Mouse (Mus musculus) left cerebral cortex, adult 9 months (tissue): Measurements from ENCODE around the gene Mpo.

Experiments used
- DNase-seq, 2 experiments: peaks; one replicate each; pipeline ENCODE4 v3.0.0; 2022; ENCODE audit warnings: low spot score in 2 of 2

The Mpo gene

GRCm38 (mm10) chr11:87802621-87803020, 9.2 kb downstream of the Mpo start:
- DNase-seq = peak in 1 of 2 experiments; percentile 46

GRCm38 (mm10) chr11:87805448-87805847, 12.1 kb downstream of the Mpo start:
- DNase-seq = no peak

GRCm38 (mm10) chr11:87807433-87807832, 14.1 kb downstream of the Mpo start:
- no peak for DNase-seq

- DNase-seq = no peak
These were observed 14.9 kb downstream of the Mpo start for GRCm38 (mm10) chr11:87808236-87808635.

GRCm38 (mm10) chr11:87811396-87811795, 18.0 kb downstream of the Mpo start:
- no peak for DNase-seq

GRCm38 (mm10) chr11:87814831-87815230, 21.4 kb downstream of the Mpo start:
- DNase-seq = no peak

GRCm38 (mm10) chr11:87816707-87817442, 23.5 kb downstream of the Mpo start:
- peak in 1 of 2 experiments; percentile 39 for DNase-seq

GRCm38 (mm10) chr11:87817443-87817773, 24.0 kb downstream of the Mpo start:
- no peak for DNase-seq

GRCm38 (mm10) chr11:87821502-87821901, 28.1 kb downstream of the Mpo start:
- peak in 1 of 2 experiments; percentile 31 for DNase-seq

- no peak for DNase-seq
These were observed 35.0 kb downstream of the Mpo start, which contains the start of gene Lpo for GRCm38 (mm10) chr11:87828239-87828900. TSS of gene Lpo (minus strand) at chr11:87828289.

- no peak for DNase-seq
These were observed 47.3 kb downstream of the Mpo start for GRCm38 (mm10) chr11:87840676-87841075.

GRCm38 (mm10) chr11:87841436-87841835, 48.1 kb downstream of the Mpo start:
- no peak for DNase-seq

GRCm38 (mm10) chr11:87846968-87847600, 53.7 kb downstream of the Mpo start:
- no peak for DNase-seq

GRCm38 (mm10) chr11:87847884-87848283, 54.5 kb downstream of the Mpo start:
- DNase-seq = no peak

GRCm38 (mm10) chr11:87852690-87853596, 59.6 kb downstream of the Mpo start, which contains the start of gene Mks1:
TSS of gene Mks1 (plus strand) at chr11:87853215.
- peak; percentile 75 to 89 for DNase-seq

- peak in 1 of 2 experiments; percentile 31 for DNase-seq
These were observed 60.2 kb downstream of the Mpo start for GRCm38 (mm10) chr11:87853597-87853954.
